Mouse (Mus musculus): Measurements from ENCODE around the gene Mrm2.

Gene Mrm2

DNA sequence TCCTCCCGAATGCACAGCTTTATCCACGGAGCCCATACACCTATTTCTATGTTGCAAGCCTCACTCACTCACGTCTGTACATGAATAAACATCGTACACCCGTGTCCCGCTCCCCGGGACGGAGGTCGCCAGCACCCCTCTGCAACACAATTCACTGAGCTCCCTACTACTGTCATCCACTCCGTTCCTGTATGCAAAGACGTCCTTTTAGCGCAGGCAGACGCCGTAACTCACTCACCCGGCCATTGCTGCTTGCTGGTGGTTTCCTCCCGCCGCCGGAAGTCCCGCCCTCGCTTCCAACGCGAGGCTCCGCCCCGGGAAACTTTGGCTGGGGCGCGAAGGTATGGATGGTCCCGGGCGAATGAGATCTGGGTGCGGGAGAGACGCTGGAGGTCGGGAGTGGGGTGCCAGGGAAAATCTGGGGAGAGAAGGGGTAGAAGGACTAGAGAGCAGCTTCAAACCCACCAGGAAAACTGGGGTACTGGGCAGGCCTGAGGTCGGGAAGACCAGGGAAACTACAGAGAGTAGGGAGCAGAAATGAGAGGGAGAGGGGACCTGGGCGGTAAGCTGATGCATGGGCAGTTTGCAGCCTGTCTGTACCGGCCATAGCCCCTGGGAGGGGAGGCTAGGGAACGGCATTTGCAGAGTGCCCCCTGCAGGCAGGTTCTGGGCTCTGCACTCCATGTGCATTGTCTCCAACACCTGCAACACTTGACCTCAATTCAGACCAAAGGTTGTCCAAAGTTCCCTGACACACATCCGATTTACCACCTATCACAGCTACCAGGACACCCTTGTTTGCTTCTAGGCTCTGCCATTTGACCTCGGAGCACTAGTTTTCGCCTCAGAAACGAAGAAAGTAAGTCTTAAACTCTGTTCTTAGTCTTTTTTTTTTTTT lies at the start of gene Mrm2:
Gene Mrm2 (minus strand): TSS at position 284 of the 898 bp plus-strand sequence.
- peak; percentile 96 for DNase-seq (ENCODE audit: low read depth, low spot score)

GRCm38 (mm10) chr5:140381156-140381555 lies 49.5 kb upstream of the Mrm2 start:
- no peak for DNase-seq (ENCODE audit: low read depth, low spot score)

GRCm38 (mm10) chr5:140379299-140379698 lies 47.6 kb upstream of the Mrm2 start:
- no peak for DNase-seq (ENCODE audit: low read depth, low spot score)

- no peak for DNase-seq (ENCODE audit: low read depth, low spot score)
Observed at GRCm38 (mm10) chr5:140378121-140378853, 46.6 kb upstream of the Mrm2 start.

- DNase-seq (ENCODE audit: low read depth, low spot score), result no peak
Observed at GRCm38 (mm10) chr5:140375249-140375829, 43.6 kb upstream of the Mrm2 start.

DNA sequence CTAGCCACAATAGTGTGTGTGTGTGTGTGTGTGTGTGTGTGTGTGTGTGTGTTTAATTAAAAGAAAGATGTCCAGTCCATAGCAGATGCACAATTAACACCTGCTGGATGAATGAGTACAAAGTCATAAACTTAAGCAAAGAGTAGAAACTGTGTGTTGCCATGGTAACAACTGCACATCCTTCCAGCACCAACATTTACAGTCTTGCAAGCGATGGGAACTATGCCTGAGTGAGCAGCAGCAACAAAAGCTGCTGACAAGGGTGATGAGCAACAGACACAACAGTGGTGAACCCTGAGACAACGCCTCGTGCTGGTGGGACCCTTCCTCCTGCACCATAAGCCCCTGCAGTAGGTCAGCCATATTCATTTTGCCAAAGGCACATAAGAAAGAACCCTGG lies 42.5 kb upstream of the Mrm2 start:
- DNase-seq (ENCODE audit: low read depth, low spot score), result peak; percentile 33

- no peak for DNase-seq (ENCODE audit: low read depth, low spot score)
Observed at GRCm38 (mm10) chr5:140373711-140374110, 42.0 kb upstream of the Mrm2 start.

DNA sequence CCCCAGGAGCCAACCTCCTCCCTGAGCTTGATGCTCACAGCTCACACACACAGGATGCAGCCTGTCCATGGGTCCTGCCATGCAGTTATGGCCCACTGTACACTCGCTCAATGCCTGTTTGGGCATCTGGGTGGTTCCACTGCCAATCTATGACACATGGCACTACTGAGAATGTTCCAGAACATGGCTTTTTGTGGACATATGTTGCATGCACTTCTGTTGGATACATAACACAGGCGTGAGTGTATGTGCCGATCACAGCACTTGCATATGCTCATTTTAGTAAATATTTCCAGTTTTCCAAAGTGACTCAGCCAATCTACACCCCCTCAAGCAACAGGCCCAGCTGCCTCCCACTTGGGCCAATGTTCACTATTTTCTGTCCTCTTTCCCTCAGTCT lies 40.0 kb upstream of the Mrm2 start:
- DNase-seq (ENCODE audit: low read depth, low spot score), result no peak

DNA sequence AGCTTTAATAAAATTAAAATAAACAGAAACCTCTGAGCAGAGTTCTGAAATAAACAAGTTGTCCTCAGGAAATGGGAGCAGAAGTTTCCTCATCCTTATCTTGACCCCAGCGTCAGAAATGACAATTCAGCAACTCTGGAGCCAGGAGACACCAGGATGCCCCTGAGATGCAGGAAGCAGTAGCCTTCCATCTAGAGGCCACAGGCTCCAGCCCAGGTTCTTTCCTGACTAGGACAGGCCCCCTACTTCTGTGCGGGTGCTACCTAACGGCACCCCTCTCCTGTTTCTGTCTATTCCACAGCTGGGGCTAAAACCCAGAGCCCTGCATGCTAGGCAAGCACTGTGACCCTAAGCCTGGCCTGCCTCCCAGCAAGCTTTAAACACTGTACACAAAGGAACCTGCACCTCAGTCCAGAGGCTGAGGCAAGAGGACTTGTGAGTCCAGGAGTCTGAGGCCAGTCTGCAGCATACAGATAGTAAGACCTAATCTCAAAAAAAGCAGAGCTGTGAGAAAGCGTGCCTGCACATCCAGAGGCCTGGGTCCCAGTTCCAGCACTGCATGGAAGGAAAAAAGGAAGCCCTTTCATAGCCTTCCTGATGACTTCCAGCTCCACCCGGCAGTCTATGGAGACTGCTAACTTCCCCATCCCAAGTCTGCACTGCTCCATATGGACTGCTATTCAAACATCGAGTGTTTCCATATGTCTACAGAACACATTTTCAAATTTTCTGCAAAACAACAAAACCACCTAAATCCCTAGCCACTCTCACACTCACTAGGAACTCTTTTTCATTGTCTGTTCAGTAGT lies 39.0 kb upstream of the Mrm2 start:
- no peak for DNase-seq (ENCODE audit: low read depth, low spot score)

DNA sequence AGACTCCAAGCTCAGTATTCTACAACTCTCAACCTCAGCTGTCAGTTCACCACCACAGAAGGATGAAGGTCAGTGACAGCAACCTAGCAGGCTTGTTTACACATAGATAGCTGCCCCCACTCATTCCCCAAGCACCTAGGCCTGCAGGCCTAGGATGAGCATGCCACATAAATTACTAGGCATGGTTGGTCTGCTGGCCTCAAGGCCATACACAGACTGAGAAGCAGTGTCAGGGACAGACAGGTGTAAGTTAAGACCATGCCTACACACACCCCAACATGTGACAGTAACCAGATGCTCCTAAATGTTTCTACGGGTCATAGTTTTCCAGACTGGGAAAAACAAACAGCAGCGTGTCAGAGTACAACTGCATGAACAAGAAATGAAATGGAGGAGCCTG lies 37.8 kb upstream of the Mrm2 start:
- no peak for DNase-seq (ENCODE audit: low read depth, low spot score)

DNA sequence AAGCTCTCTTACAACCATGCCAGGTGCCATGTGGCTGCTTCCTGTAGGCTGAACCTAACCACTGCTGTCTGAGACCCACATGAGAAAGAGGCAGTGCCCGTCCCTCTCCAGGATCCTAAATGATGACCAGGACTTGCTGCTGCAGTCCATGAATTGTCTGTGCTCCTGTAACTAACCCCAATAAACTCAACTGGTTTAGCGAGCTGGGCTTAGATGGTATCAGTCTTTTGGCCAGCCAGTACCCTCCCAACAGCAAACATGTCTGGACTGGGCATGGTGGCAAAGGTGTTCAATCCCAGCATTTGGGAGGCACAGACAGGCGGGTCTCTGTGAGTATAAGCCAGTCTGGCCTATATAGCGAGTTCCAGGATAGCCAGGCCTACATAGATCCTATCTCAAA lies 37.2 kb upstream of the Mrm2 start:
- DNase-seq (ENCODE audit: low read depth, low spot score), result no peak

- DNase-seq (ENCODE audit: low read depth, low spot score), result peak; percentile 92
Observed at GRCm38 (mm10) chr5:140368126-140368525, 36.4 kb upstream of the Mrm2 start.

DNA sequence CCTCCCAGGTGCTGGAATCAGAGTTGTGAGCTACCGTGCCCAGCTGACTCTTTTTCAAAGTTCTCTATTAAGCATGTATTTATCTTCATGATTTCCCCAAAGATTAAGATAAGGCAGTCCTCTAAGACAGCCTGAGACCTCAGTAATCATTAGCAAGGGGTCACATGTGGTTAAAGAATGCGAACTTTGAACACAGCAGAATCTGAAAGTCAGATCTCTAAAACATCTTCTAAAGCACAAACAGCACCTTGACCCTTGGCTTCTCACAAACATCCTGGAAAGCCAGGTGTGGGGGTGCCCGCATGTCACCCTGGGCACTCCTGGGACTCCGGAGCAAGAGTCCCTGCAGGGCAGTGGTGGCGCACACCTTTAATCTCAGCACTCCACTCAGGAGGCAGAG lies 32.7 kb upstream of the Mrm2 start:
- no peak for DNase-seq (ENCODE audit: low read depth, low spot score)

GRCm38 (mm10) chr5:140359930-140360674 lies 28.4 kb upstream of the Mrm2 start:
- no peak for DNase-seq (ENCODE audit: low read depth, low spot score)

GRCm38 (mm10) chr5:140357466-140357865 lies 25.8 kb upstream of the Mrm2 start:
- DNase-seq (ENCODE audit: low read depth, low spot score), result no peak

- no peak for DNase-seq (ENCODE audit: low read depth, low spot score)
Observed at GRCm38 (mm10) chr5:140355934-140356333, 24.2 kb upstream of the Mrm2 start.

GRCm38 (mm10) chr5:140352352-140352751 lies 20.7 kb upstream of the Mrm2 start:
- DNase-seq (ENCODE audit: low read depth, low spot score), result no peak

- DNase-seq (ENCODE audit: low read depth, low spot score), result no peak
Observed at GRCm38 (mm10) chr5:140350731-140351497, 19.2 kb upstream of the Mrm2 start.

DNA sequence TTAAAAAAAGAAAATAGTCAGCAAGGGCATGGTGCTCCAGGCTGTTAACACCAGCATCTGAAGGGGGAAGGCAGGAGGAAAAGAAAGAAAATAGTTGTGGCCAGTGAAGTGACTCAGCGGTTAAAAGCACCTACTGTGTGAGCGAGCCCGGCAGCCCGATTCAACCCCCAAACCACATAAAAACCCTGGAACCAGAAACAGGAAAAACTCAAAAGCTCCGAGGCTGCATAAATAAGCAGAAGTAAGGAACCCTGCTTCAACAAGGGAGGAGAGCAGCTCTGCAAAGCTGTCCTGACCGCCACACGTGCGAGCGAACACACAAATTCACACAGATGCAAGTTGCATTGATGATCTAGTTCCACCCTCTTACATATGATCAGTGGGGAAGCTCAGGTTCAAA lies 18.2 kb upstream of the Mrm2 start:
- no peak for DNase-seq (ENCODE audit: low read depth, low spot score)

GRCm38 (mm10) chr5:140346050-140346449 lies 14.4 kb upstream of the Mrm2 start:
- no peak for DNase-seq (ENCODE audit: low read depth, low spot score)
